Mouse (Mus musculus) CH12.LX (cell line): ENCODE results near the gene Eif2ak2. TPM values are rescaled to one million over a fixed set of nuclear protein-coding genes. Genes with fewer than 3 reads are reported as not detected.

ENCODE experiments used
- DNase-seq: peaks from one replicate; pipeline ENCODE4 v3.0.0-alpha.2; 2013; ENCODE audit errors: extremely low read depth
- H3K27ac ChIP-seq: 2 replicates; pipeline ENCODE4 v1.5.1; 2012; ENCODE audit warnings: low read depth, mild to moderate bottlenecking, control low read depth, moderate library complexity; ENCODE audit not compliant: insufficient read depth
- H3K27me3 ChIP-seq: replicated peaks from 2 replicates; pipeline ENCODE3; 2012; ENCODE audit warnings: inconsistent platforms
- H3K36me3 ChIP-seq, 2 experiments: replicated peaks in 1 of 2; 2 replicates each; pipeline versions ENCODE3 to v1.6.1; 2012; ENCODE audit warnings: inconsistent platforms in 1 of 2, low read length in 1 of 2, mild to moderate bottlenecking in 1 of 2, mixed read lengths in 1 of 2, moderate library complexity in 1 of 2; ENCODE audit not compliant: control insufficient read depth in 1 of 2, insufficient read depth in 1 of 2
- H3K4me1 ChIP-seq, 2 experiments: 2 replicates each; pipeline ENCODE4 v1.6.1; 2012; ENCODE audit warnings: inconsistent platforms in 1 of 2, moderate library complexity in 1 of 2; ENCODE audit not compliant: insufficient read depth in 2 of 2, control insufficient read depth in 1 of 2
- H3K4me2 ChIP-seq: 2 replicates; pipeline ENCODE4 v1.6.1; 2012; ENCODE audit warnings: low read depth, mild to moderate bottlenecking, control low read depth; ENCODE audit not compliant: poor library complexity, insufficient read depth, severe bottlenecking
- H3K4me3 ChIP-seq, 3 experiments: fragments of 150-350 bp in 1 of 3; sonication (generic) in 1 of 3; replicated peaks in 1 of 3; 2 replicates each; pipeline versions ENCODE3 to v1.5.1; 2011 to 2012; ENCODE audit warnings: low read depth in 2 of 3, low read length in 2 of 3, mild to moderate bottlenecking in 2 of 3, moderate library complexity in 2 of 3, control low read depth in 1 of 3, improper control_type of control experiment in 1 of 3, inconsistent platforms in 1 of 3, mixed read lengths in 1 of 3; ENCODE audit not compliant: poor library complexity in 1 of 3
- H3K79me2 ChIP-seq: replicated peaks from 2 replicates; pipeline ENCODE4 v1.6.1; 2012; ENCODE audit warnings: mild to moderate bottlenecking, moderate library complexity; ENCODE audit not compliant: control insufficient read depth, poor library complexity, insufficient read depth, severe bottlenecking; ENCODE audit errors: extremely low read depth
- H3K9ac ChIP-seq: 2 replicates; pipeline ENCODE4 v1.6.1; 2012; ENCODE audit warnings: low read depth, mild to moderate bottlenecking, control low read depth, moderate library complexity; ENCODE audit not compliant: insufficient read depth
- H3K9me3 ChIP-seq: replicated peaks from 2 replicates; pipeline ENCODE3; 2012; ENCODE audit warnings: low read length, inconsistent platforms, mixed read lengths
- CTCF ChIP-seq, 2 experiments: IDR thresholded peaks in 1 of 2; conservative IDR thresholded peaks in 1 of 2; 2 replicates each; pipeline ENCODE4 v1.5.1; 2011 to 2012; ENCODE audit warnings: low read depth in 2 of 2, low read length in 2 of 2, improper control_type of control experiment in 1 of 2, inconsistent platforms in 1 of 2, mild to moderate bottlenecking in 1 of 2, moderate library complexity in 1 of 2
- EP300 ChIP-seq: IDR thresholded peaks from 2 replicates; pipeline ENCODE4 v1.6.1; 2011; ENCODE audit warnings: low read length, improper control_type of control experiment
- IRF4 ChIP-seq: IDR thresholded peaks from 2 replicates; pipeline ENCODE4 v1.6.1; 2014; ENCODE audit warnings: low read depth, mild to moderate bottlenecking, inconsistent platforms, low read length, improper control_type of control experiment
- JUN ChIP-seq: IDR thresholded peaks from 2 replicates; pipeline ENCODE4 v1.6.1; 2011; ENCODE audit warnings: low read depth, mild to moderate bottlenecking, low read length, improper control_type of control experiment, moderate library complexity; ENCODE audit not compliant: insufficient read depth
- MEF2A ChIP-seq: IDR thresholded peaks from 2 replicates; pipeline ENCODE4 v1.6.1; 2014; ENCODE audit warnings: low read depth, mild to moderate bottlenecking, inconsistent platforms, low read length, improper control_type of control experiment, borderline replicate concordance
- MXI1 ChIP-seq: IDR thresholded peaks from 2 replicates; pipeline ENCODE4 v1.6.1; 2011; ENCODE audit warnings: mild to moderate bottlenecking, low read depth, low read length, improper control_type of control experiment
- NRF1 ChIP-seq: IDR thresholded peaks from 2 replicates; pipeline ENCODE4 v1.6.1; 2014; ENCODE audit warnings: low read depth, mild to moderate bottlenecking, inconsistent platforms, low read length, improper control_type of control experiment, moderate library complexity
- POLR2A ChIP-seq: IDR thresholded peaks from 2 replicates; pipeline ENCODE4 v1.6.1; 2011; ENCODE audit warnings: low read depth, mild to moderate bottlenecking, improper control_type of control experiment, low read length
- SIN3A ChIP-seq: IDR thresholded peaks from 2 replicates; pipeline ENCODE4 v1.6.1; 2012; ENCODE audit warnings: low read length, improper control_type of control experiment, inconsistent platforms
- UBTF ChIP-seq: IDR thresholded peaks from 2 replicates; pipeline ENCODE4 v1.6.1; 2012; ENCODE audit warnings: low read depth, mild to moderate bottlenecking, inconsistent platforms, low read length, improper control_type of control experiment, moderate library complexity
- ZC3H11A ChIP-seq: IDR thresholded peaks from 2 replicates; pipeline ENCODE4 v1.6.1; 2012; ENCODE audit warnings: low read depth, mild to moderate bottlenecking, inconsistent platforms, low read length, improper control_type of control experiment
- ZKSCAN1 ChIP-seq: IDR thresholded peaks from 2 replicates; pipeline ENCODE4 v1.6.1; 2012; ENCODE audit warnings: low read depth, inconsistent platforms, low read length, improper control_type of control experiment, borderline replicate concordance
- ZNF384 ChIP-seq: IDR thresholded peaks from 2 replicates; pipeline ENCODE4 v1.6.1; 2012; ENCODE audit warnings: low read depth, low read length, improper control_type of control experiment, inconsistent platforms
- dilution Hi-C: fragments of 300-500 bp; cut with MboI; formaldehyde crosslinking; loops from 2 replicates; pipeline ENCODE4 v1.14.3; 2020; ENCODE audit warnings: low sequenced_read_pairs; ENCODE audit not compliant: extremely low pct_unique_long_range_greater_than_20kb, extremely low pct_ligation_motif_present
- in situ Hi-C: fragments of 300-500 bp; cut with MboI; formaldehyde crosslinking; loops from 3 replicates; pipeline ENCODE4 v1.14.3; 2019; ENCODE audit warnings: low sequenced_read_pairs, low pct_ligation_motif_present, low pct_unique_long_range_greater_than_20kb, mixed read lengths
- polyA plus RNA-seq: library from polyadenylated mRNA; unstranded; fragments of >175 nt; gene quantifications from 2 replicates; pipeline ENCODE4 v1.2.1, GENCODE M21; 2012; ENCODE audit warnings: low read depth; ENCODE audit not compliant: insufficient read length
- total RNA-seq, 2 experiments: library from RNA; depleted of rRNA; stranded (reverse); fragments of 300-350 nt in 1 of 2; fragments of >200 nt in 1 of 2; gene quantifications; 2 replicates each; pipeline ENCODE4 v1.2.3; 2012 to 2014

Gene Eif2ak2
- total and polyA plus RNA-seq, 3 experiments = 9.8 to 25.0 (median 13.6) TPM

GRCm38 (mm10) chr17:78842271-78842928 is 40.0 kb downstream of the Eif2ak2 start:
- no peak for DNase-seq
- H3K27ac ChIP-seq = no peak overlapping the region
- H3K4me1 ChIP-seq = no peaks in the 10 kb centered on the region
- H3K27me3 ChIP-seq = no peaks in the 10 kb centered on the region
- no peak for TF ChIP-seq IRF4
- no peak for TF ChIP-seq SIN3A
- no peak for TF ChIP-seq JUN
- no peak for TF ChIP-seq UBTF
- no peak for TF ChIP-seq MXI1
- TF ChIP-seq ZC3H11A = no peak
- no peak for TF ChIP-seq MEF2A
- no peak for TF ChIP-seq ZNF384
- TF ChIP-seq EP300 = no peak
- no peaks in the 10 kb centered on the region for H3K79me2 ChIP-seq
- H3K36me3 ChIP-seq = peaks cover 56 to 86% of the 10 kb centered on the region in 2 experiments
- no peak overlapping the region for H3K4me3 ChIP-seq
- H3K9ac ChIP-seq = no peak overlapping the region
- H3K9me3 ChIP-seq = no peaks in the 10 kb centered on the region
- no peak overlapping the region for H3K4me2 ChIP-seq
- dilution Hi-C loops (no loop called here), in situ Hi-C loops (no loop called here)

- TF ChIP-seq ZNF384 (0 out of 2 replicates have a peak, but pooled peaks have one; percentile 16), NRF1 (no peak), ZKSCAN1 (no peak), CTCF (conservative IDR thresholded peaks at IDR 0.05 in 1 of 2, IDR thresholded peaks at IDR 0.05 in 1 of 2; ENCODE audit: low read depth in 2 of 2, low read length in 2 of 2) (peak in 1 of 2 experiments; percentile 22; a peak in 1 of 4 replicates), POLR2A (no peak)
- dilution Hi-C loops (no loop called here), in situ Hi-C loops (no loop called here)
- Histone ChIP-seq H3K9ac (peak overlapping the region; percentile 81), H3K9me3 (no peaks in the 10 kb centered on the region), H3K4me3 (peak overlapping the region; percentile 88 to 92 (median 92)), H3K27me3 (no peaks in the 10 kb centered on the region), H3K27ac (no peak overlapping the region), H3K36me3 (peaks cover 15 to 42% of the 10 kb centered on the region in 2 experiments), H3K4me1 (peaks cover 0 to 23% of the 10 kb centered on the region in 2 experiments; a peak in 2 of 4 replicates), H3K4me2 (peak overlapping the region; percentile 32; the same call in 1 of the 2 replicates), H3K79me2 (no peaks in the 10 kb centered on the region; the same call in 1 of the 2 replicates)
- DNase-seq = peak; percentile 14
These were observed 46.3 kb downstream of the Eif2ak2 start for GRCm38 (mm10) chr17:78836056-78836455.
